Mouse (Mus musculus): ENCODE measurements around the gene Gm10944.

Gm10944 gene

GRCm38 (mm10) chr10:10681048-10681447, at the start of gene Gm10944:
Gm10944 (plus strand) TSS chr10:10681348.
- 100% methylated on average over 1 of the region's 1 CpGs for WGBS

GRCm38 (mm10) chr10:10656621-10657020, 24.5 kb upstream of the Gm10944 start:
- 92% methylated on average over 4 of the region's 4 CpGs for WGBS

- 87% methylated on average over 3 of the region's 3 CpGs for WGBS
These were observed 22.0 kb upstream of the Gm10944 start for GRCm38 (mm10) chr10:10659161-10659560.

- 74% methylated on average over 3 of the region's 3 CpGs for WGBS
These were observed 21.2 kb upstream of the Gm10944 start for GRCm38 (mm10) chr10:10659976-10660375.

- 3% methylated on average over 35 of the region's 35 CpGs for WGBS
These were observed 7.9 kb downstream of the Gm10944 start for GRCm38 (mm10) chr10:10688907-10689667.

- WGBS, result 17% methylated on average over 11 of the region's 11 CpGs
These were observed 8.6 kb downstream of the Gm10944 start for GRCm38 (mm10) chr10:10689668-10690223.

GRCm38 (mm10) chr10:10697497-10697896, 16.3 kb downstream of the Gm10944 start:
- WGBS, result 45% methylated on average over 6 of the region's 6 CpGs

- 13% methylated on average over 1 of the region's 1 CpGs for WGBS
These were observed 19.8 kb downstream of the Gm10944 start for GRCm38 (mm10) chr10:10700903-10701302.

- 63% methylated on average over 1 of the region's 1 CpGs for WGBS
These were observed 20.2 kb downstream of the Gm10944 start for GRCm38 (mm10) chr10:10701326-10701725.

- WGBS, result 87% methylated on average over 1 of the region's 1 CpGs
These were observed 26.9 kb downstream of the Gm10944 start for GRCm38 (mm10) chr10:10708031-10708430.

- WGBS, result 93% methylated on average over 2 of the region's 2 CpGs
These were observed 29.2 kb downstream of the Gm10944 start for GRCm38 (mm10) chr10:10710359-10710758.

GRCm38 (mm10) chr10:10710837-10711236, 29.7 kb downstream of the Gm10944 start:
- WGBS, result 49% methylated on average over 2 of the region's 2 CpGs

- 84% methylated on average over 3 of the region's 3 CpGs for WGBS
These were observed 45.4 kb downstream of the Gm10944 start for GRCm38 (mm10) chr10:10726501-10726900.

Data from cerebral cortex, adult 2 months (tissue).